Mouse (Mus musculus) forebrain, embryonic 14.5 days (tissue): Measurements from ENCODE around the gene Cldn4. TPM values are rescaled to one million over a fixed set of nuclear protein-coding genes. Genes with fewer than 3 reads are reported as not detected.
"Not testable (repeated sequence)": the region's sequence is repeated elsewhere in the genome, so short reads cannot be mapped to it uniquely, and the experiment has no call there.

Experiments
- ATAC-seq: fragments of 200-750 bp; cut with Nextera tagmentation; 2 replicates; pipeline ENCODE4 v1.8.0; 2017; ENCODE audit warnings: mild to moderate bottlenecking, moderate library complexity
- DNase-seq: peaks from one replicate; pipeline ENCODE4 v3.0.0-alpha.2; 2015; ENCODE audit warnings: low spot score
- H3K27ac ChIP-seq: fragments of 300-500 bp; sonication (generic); 2 replicates; pipeline ENCODE4 v1.5.1; 2014; ENCODE audit warnings: low read depth, mild to moderate bottlenecking, control low read depth, low read length, moderate library complexity
- H3K27me3 ChIP-seq: fragments of 300-500 bp; sonication (generic); replicated peaks from 2 replicates; pipeline ENCODE4 v1.6.1; 2014; ENCODE audit warnings: low read length, control low read depth, mixed read lengths; ENCODE audit not compliant: control insufficient read depth, insufficient read depth
- H3K36me3 ChIP-seq: fragments of 300-500 bp; sonication (generic); 2 replicates; pipeline ENCODE4 v1.6.1; 2014; ENCODE audit warnings: low read length, control low read depth; ENCODE audit not compliant: control insufficient read depth, insufficient read depth
- H3K4me1 ChIP-seq: fragments of 300-500 bp; sonication (generic); 2 replicates; pipeline ENCODE4 v1.6.1; 2014; ENCODE audit warnings: antibody characterized with exemption, low read length, control low read depth; ENCODE audit not compliant: control insufficient read depth, insufficient read depth
- H3K4me2 ChIP-seq: fragments of 300-500 bp; sonication (generic); 2 replicates; pipeline ENCODE4 v1.6.1; 2014; ENCODE audit warnings: mild to moderate bottlenecking, control low read depth, low read length
- H3K4me3 ChIP-seq: fragments of 300-500 bp; sonication (generic); 2 replicates; pipeline ENCODE4 v1.5.1; 2014; ENCODE audit warnings: low read depth, low read length, control low read depth
- H3K9ac ChIP-seq: fragments of 300-500 bp; sonication (generic); 2 replicates; pipeline ENCODE4 v1.6.1; 2014; ENCODE audit warnings: mild to moderate bottlenecking, low read length, control low read depth, moderate library complexity
- H3K9me3 ChIP-seq: fragments of 300-500 bp; sonication (generic); replicated peaks from 2 replicates; pipeline ENCODE4 v1.6.1; 2016; ENCODE audit warnings: low read length, control low read depth, mixed read lengths; ENCODE audit not compliant: control insufficient read depth
- WGBS: fragments of 180-500 bp; shearing (Covaris S2); extraction: QIAGEN DNeasy Blood & Tissue Kit; methylation state at CpG from one replicate; pipeline ENCODE4 v1.1.7; 2014; 5-methylcytosine and 5-hydroxymethylcytosine counted together
- polyA plus RNA-seq: library from polyadenylated mRNA; unstranded; fragments of >200 nt; fragmentation: Nextera tagmentation; extraction: Ambion mirVana; gene quantifications from 2 replicates; pipeline ENCODE4 v1.2.1, GENCODE M21; 2014

Gene Cldn4
- polyA plus RNA-seq, 1 experiment from 2014 or later = not detected

DNA sequence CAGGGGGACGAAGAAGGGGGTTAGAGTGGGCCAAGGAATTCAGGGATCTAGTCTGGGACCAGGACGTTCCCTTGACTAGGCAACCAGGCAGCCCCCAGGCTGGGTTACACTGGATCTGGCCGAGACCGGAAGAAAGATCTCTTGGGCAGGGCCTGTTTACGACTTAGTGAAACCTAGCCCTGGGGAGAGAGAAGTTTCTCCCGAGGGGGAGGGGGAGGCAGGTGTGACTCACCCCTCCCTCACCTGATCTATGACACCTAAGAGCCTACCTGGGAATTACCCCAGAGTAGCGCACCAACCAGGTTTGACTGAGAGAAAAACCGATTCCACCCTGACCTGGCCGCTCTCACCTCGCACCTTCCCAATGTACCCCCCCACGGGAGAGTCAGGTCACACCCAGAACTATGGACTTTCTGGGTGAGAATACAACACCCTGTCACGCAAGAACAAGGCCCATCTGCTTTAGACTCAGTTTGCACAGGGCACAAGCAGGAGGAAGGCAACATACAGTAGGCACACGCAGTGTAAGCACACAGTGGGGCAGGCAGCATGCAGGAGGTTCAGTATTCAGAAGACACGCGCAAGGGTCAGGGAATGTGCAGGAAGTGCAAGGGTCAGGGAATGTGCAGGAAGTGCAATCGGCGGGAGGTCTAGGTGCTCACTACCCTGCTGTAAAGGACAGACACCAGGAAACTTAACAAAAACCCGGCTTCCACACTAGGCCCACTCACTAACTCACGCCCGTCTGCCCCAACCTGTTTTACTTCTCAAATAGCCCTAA is 20.6 kb upstream of the Cldn4 start:
- Histone ChIP-seq H3K36me3 (no peaks in the 10 kb centered on the region), H3K9me3 (no peaks in the 10 kb centered on the region), H3K27ac (no peak overlapping the region), H3K4me1 (peaks cover 4% of the 10 kb centered on the region; the same call in 1 of the 2 replicates), H3K4me3 (no peak overlapping the region), H3K27me3 (no peaks in the 10 kb centered on the region), H3K4me2 (no peak overlapping the region), H3K9ac (no peak overlapping the region)
- 79% methylated on average over 20 of the region's 20 CpGs for WGBS
- DNase-seq (no peak), ATAC-seq (no peak)

- Histone ChIP-seq H3K4me2 (peak overlapping the region; percentile 41), H3K9ac (peak overlapping the region; percentile 13), H3K27me3 (no peaks in the 10 kb centered on the region), H3K27ac (no peak overlapping the region), H3K4me3 (no peak overlapping the region), H3K4me1 (peaks cover 4% of the 10 kb centered on the region; the same call in 1 of the 2 replicates), H3K9me3 (no peaks in the 10 kb centered on the region), H3K36me3 (no peaks in the 10 kb centered on the region)
- ATAC-seq = peak; percentile 58; the same call in 1 of the 2 replicates
- peak; percentile 41 for DNase-seq
- WGBS = 3% methylated on average over 32 of the region's 33 CpGs
These were observed 19.4 kb upstream of the Cldn4 start for GRCm38 (mm10) chr5:134965852-134966821.

DNA sequence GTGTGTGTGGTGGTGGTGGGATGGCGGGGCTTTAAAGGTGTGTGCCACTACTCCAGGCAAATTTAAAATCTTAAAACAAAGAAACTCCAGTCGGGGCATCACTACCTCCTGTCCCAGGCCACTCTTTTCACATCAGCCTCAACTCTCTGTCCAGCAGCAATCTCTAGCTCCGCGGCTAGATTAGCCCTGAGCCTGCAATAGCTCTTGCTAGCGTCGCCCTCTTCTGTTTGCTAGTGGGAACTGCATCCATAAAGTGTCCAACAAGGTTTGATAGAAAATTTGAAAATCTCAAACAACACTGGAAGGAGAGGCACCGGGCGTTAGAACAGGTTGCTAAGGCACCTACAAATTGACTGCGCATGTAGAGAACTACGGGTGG is 18.7 kb upstream of the Cldn4 start:
- no peak overlapping the region for H3K4me3 ChIP-seq
- ATAC-seq = 0 out of 2 replicates have a peak, but pooled peaks have one; percentile 50
- WGBS = 4% methylated on average over 10 of the region's 10 CpGs

DNA sequence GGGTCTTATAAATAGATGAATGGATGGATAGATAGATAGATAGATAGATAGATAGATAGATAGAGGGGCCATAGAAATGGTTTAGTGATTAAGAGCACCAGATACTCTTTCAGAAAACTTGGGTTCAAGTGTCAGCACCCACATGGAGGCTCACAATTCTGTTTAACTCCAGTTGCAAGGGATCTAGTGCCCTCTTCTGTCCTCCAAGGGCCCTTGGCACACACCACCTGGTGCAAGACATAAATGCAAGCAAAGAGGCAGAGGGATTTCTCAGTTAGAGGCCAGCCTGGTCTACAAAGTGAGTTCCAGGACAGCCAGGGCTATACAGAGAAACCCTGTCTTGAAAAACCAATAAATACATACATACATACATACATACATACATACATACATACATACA is 17.9 kb upstream of the Cldn4 start:
- H3K4me3 ChIP-seq, DNase-seq, H3K36me3 ChIP-seq, H3K27me3 ChIP-seq, H3K9ac ChIP-seq, H3K4me1 ChIP-seq, ATAC-seq, H3K9me3 ChIP-seq, H3K27ac ChIP-seq, H3K4me2 ChIP-seq: not testable (repeated sequence)

More for the DNA sequence above, 18.7 kb upstream of the Cldn4 start:
- Histone ChIP-seq H3K9ac (0 out of 2 replicates have a peak overlapping the region, but pooled peaks have one; percentile 13), H3K4me1 (peaks cover 4% of the 10 kb centered on the region; the same call in 1 of the 2 replicates), H3K36me3 (no peaks in the 10 kb centered on the region), H3K4me2 (peak overlapping the region; percentile 41), H3K27ac (no peak overlapping the region), H3K27me3 (no peaks in the 10 kb centered on the region), H3K9me3 (no peaks in the 10 kb centered on the region)
- peak; percentile 88 for DNase-seq

DNA sequence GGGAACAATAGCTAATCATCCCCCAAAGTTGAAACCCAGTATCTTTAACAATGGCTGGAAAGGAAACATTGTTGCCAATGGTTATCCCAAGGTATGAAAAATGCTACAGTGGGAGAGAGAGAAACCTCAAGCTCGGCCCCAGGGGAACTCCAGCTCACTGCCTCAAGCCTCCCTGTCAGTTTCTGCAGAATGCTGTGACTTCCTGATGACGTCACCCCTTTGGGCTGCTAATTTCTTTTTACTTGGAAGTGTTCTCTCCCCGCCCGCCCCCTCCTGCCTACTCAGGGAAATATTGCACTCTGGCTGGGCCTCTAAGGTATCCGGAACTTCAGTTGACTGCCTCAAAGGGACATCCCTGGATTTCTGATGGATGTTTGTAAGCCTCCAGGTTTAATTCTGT is 16.8 kb upstream of the Cldn4 start:
- no peak overlapping the region for H3K4me3 ChIP-seq
- no peak overlapping the region for H3K27ac ChIP-seq
- no peaks in the 10 kb centered on the region for H3K9me3 ChIP-seq
- peaks cover 4% of the 10 kb centered on the region; the same call in 1 of the 2 replicates for H3K4me1 ChIP-seq
- no peak overlapping the region for H3K4me2 ChIP-seq
- no peaks in the 10 kb centered on the region for H3K27me3 ChIP-seq
- DNase-seq = peak; percentile 30
- no peaks in the 10 kb centered on the region for H3K36me3 ChIP-seq
- no peak overlapping the region for H3K9ac ChIP-seq
- WGBS = 27% methylated on average over 5 of the region's 5 CpGs
- ATAC-seq = no peak

DNA sequence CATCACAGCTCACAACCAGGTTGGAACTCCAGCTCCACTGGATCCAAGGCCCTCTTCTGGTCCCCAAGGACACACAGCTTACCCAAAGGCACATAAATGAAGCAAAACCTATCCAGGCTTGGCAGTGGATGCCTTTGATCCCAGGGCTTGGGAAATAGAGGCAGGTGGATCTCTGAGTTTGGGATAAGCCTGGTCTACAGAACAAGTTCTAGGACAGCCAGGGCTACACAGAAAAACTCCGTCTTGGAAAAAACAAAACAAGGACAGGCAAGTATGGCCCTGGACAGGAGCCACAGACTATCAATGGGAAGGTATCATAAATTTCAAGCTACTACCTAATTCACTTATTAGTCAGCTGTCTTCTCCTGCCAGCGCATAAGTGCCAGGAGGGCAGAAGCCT is 14.8 kb upstream of the Cldn4 start:
- DNase-seq (no peak), ATAC-seq (no peak)
- no peak overlapping the region for H3K9ac ChIP-seq
- H3K4me2 ChIP-seq = no peak overlapping the region
- H3K9me3 ChIP-seq = no peaks in the 10 kb centered on the region
- H3K4me3 ChIP-seq = no peak overlapping the region
- H3K36me3 ChIP-seq = no peaks in the 10 kb centered on the region
- no peak overlapping the region for H3K27ac ChIP-seq
- no peaks in the 10 kb centered on the region for H3K27me3 ChIP-seq
- peaks cover 4% of the 10 kb centered on the region; the same call in 1 of the 2 replicates for H3K4me1 ChIP-seq
- 98% methylated on average over 2 of the region's 2 CpGs for WGBS

GRCm38 (mm10) chr5:134960430-134960829 is 13.7 kb upstream of the Cldn4 start:
- no peak overlapping the region for H3K9ac ChIP-seq
- H3K27me3 ChIP-seq = no peaks in the 10 kb centered on the region
- ATAC-seq = no peak
- no peak overlapping the region for H3K4me2 ChIP-seq
- H3K36me3 ChIP-seq = no peaks in the 10 kb centered on the region
- H3K4me3 ChIP-seq = no peak overlapping the region
- DNase-seq = no peak
- 69% methylated on average over 2 of the region's 2 CpGs for WGBS
- H3K27ac ChIP-seq = no peak overlapping the region
- H3K4me1 ChIP-seq = no peaks in the 10 kb centered on the region
- no peaks in the 10 kb centered on the region for H3K9me3 ChIP-seq

DNA sequence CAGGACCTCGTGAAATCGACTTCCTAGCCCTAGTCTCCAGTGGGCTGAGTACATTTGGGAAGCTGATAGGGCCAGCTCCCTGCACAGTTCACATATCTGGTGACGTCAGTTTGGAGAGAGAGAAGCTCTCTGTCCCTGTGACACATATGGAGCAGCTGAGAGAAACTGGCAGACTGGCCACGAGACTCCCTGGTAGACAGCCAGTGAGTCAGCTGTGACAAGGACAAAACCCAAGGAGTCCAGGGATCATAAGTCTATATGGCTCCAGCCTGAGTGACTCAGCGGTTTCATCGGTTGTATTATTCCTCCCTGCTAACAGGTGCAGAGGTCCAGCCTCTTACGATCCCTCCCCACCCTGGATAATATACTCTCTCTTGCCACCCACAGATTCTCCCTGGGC is 12.4 kb upstream of the Cldn4 start:
- Histone ChIP-seq H3K9ac (no peak overlapping the region), H3K4me3 (no peak overlapping the region), H3K9me3 (no peaks in the 10 kb centered on the region), H3K36me3 (no peaks in the 10 kb centered on the region), H3K4me2 (no peak overlapping the region), H3K4me1 (no peaks in the 10 kb centered on the region), H3K27ac (no peak overlapping the region), H3K27me3 (no peaks in the 10 kb centered on the region)
- 76% methylated on average over 7 of the region's 7 CpGs for WGBS
- DNase-seq = no peak
- no peak for ATAC-seq
